Mouse (Mus musculus): ENCODE data around the gene Fntb.

The Fntb gene

DNA sequence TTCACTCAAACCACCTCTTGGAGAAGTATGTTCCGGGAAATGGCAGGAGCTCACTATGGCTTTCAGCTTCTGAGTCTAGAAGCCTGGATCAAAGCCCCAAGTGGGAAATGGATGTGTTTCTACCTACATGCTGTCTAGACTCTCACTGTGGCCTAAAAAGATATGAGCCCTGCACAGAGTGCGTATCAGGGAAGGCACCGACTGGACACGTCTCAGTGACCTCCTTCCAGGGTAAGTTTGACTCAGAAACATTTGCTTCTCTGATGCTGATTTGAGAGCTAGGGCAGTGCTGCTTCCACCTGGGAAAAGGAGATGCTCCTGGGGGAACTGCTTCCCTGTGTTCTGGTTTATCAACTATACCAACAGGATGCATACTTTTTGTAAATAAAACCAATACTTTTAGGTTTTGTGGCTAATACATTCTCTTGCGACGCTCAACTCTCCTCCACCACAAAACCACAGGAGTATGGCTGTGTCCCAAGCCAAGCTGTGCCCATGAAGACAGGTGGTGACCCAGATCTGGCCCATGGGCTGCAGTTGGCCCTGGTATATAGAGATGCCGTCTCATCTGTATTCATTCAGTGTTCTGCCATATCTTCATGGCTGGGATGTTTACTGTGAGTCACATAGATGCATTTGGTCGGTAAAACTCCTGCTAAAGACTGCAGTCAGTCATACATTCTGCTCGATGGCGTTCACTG is 159.7 kb downstream of the Fntb start:
- DNase-seq = peak; percentile 75 to 83

DNA sequence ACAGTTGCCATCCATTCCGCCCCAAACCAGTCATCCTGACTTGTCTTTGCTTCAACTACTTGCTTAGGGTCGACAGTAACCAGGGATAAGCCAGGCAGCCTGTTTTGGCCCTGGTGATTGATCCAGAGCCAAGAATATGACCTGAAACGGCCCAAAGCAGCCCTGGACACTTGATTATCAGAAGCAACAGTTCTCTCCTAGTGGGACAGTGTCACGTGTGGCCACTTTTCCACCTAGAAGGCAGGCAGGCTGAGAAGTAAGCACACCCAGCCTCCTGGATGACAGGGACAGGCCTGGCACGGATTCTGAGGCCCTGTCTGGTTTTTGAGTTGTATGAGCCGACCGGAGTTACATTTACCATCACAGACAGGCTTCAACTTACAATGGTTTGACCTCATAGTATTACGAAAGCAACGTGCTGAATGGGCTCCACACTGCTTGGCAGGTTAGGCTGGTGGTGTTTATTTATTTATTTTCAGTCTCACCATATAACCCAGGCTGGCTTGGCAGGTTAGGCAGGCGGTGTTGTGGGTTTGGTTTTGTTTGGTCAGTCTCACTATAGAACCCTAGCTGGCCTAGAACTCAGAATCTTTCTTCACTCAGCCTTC is 161.1 kb downstream of the Fntb start:
- DNase-seq = peak in 1 of 2 experiments; percentile 51

DNA sequence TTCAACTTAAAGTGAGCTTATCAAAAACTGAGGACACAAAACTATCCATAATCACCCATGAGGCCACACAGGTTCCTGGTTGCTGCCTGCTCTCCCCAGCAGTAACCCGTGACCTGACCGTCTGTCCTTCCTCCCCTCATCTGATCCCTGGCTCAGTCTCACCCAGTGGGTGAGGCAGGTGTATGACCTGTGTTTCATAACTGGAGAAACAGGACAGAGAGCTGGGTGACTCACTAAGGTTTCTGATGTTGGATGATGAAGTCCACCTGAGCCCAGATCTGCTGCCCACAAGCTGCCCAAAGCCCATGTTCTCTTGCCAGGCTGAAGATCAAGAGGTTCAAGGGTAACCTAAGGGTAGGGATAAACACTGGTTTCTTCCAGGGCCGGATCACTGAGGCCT is 161.6 kb downstream of the Fntb start:
- DNase-seq = no peak

DNA sequence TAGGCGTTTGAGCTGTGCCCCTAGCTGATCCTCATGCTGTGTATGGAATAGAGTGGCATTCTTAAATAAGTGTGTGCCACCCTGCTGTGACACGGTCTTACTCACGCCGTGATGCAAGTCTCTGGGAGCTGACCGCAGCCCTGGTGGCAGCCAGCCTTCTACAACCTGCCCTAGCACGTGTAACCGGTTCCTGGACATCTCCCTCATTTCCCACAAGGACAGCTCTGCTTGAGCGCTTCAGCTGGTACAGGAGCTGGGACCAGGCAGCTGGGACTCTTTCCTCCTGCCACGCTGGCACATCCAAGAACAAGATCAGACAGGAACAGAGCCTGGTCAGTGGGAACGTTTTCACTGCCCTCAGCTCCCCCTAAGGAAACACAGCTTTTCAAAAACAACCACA is 162.2 kb downstream of the Fntb start:
- DNase-seq = peak; percentile 52 to 54

DNA sequence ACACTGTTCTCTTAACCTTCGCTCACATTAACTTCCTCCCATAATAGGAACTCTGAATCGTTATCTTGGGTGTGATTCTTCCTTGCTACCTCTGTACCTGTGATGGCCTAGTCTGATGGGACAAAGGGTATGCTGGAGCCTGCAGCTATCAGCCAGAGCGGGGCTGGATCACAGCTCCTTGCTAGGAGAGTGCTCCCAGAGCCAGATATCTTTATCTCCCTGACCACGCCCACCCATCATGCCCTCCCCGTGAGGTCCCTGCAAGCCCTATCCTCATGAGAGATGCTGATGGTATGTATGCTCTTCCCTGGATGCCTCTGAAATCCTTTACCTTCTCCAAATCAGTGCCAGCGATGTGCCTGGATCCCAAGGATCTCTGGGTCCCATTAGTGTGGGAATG is 164.8 kb downstream of the Fntb start:
- no peak for DNase-seq

DNA sequence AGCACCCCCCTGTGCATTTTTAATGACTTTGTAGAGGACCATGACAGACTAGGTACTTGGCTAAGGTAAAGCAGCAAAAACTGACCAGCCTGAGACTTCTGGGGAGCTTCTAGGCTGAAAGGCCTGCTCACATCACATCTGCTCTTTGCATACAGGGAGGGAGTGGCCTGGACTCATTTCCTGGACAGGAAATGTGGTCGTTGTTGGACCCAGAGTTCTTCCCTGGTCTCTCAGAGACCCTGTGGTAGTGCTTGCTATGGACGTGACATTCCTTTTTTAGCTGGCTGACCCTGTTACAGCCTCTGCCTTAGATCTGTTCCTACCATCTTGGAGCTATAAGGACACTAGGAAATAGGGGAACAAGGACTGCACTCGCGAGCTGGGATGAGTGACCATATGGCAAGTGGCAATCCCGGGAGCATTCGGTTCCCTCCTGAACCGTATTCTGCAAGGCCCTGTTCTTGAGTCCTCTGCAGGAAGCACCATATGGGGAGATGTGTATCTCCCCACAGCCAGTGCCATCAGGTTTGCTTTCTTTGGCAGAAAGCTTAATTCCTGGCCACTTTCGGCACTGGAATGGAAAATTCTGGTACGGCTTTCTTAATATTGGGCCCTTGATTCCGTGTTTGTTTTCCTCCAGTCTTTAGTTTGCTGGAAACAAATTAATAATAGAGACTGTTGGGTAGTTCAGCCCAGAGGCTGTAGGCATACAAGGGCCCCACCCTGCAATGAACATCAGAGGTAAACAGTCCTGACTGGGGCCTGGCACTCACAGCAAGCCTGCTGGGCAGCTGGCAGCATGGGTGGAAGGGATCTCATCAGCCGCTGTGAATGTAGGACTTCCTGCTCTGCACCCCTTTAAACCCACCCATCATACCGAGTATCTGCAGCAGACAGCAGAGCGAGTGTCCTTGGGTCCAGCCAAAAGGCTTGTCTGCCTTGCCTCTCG is 166.6 kb downstream of the Fntb start:
- DNase-seq = peak; percentile 85 to 86

DNA sequence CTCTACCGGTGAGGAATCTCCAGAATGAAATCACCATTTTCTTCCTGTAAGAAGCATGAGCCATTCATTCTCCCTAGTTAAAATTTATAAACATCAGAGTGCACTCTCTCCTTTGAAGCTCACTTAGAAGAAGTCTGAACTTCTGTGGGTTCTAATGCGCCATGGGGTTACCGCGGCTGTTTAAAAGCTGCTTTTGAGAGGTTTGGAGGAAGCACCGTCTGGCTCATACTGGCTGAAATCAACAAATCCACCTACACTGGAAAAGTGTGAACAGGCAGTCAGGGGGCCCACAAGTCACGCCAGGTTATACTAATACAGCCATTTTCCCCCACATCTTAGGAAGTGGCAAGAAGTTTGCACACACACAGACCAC is 167.3 kb downstream of the Fntb start:
- DNase-seq = no peak

DNA sequence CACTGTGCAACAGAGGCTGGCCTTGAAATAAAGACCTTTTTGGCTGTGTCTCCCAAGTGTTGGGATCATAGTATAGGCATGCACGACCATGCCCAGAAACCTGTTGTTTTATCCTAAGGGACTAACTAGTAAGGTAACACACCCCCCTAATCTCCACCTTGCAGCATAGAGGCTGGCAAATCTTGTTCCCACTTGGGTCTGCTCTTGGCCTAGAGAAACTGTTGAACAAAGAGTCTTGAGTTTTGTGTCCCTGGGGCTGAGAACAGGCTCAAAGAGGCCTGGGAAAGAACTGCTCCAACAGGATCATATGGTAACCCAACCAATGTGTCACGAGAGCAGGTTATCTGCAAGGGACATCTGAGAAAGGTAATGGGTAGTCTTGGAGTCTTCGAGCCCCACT is 169.0 kb downstream of the Fntb start:
- DNase-seq = no peak

DNA sequence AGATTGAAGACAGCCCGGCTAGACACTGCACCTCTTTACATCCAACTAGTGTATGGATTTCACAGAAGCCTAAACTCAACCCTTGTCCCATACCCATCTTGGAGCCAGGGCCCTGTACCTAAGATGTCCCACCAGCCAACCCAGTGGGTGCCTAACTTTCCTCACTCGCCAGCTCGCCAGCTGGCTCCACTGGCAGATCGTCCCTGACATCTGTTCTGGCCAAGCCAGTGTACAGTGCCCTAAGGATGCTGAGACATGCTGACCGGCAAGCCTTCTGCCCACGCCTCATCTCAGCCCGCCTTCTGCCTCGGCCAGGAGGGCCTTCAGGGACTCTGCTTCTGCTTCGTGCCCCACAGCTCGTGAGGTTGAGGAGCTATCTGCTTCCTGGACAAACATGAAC is 170.8 kb downstream of the Fntb start:
- peak; percentile 33 to 37 for DNase-seq

DNA sequence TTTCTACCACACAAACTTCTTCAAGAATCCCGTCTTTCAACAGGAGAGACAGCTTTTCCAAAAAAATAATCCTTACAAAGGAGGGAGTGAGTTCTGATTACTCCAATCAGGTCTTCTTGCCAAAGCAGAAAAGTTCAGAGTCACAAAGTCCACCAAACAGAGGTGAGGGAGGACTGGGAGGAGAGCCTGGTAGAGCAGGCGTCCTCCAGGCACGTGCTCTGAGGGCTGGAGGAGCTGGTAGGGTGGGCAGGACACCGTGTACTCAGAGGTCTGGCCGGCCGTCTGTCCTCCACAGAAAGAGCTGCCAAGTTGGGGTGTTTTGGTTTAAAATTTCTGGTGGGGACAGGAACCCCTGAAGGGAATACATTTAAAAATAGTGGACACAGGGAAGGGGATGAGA is 172.6 kb downstream of the Fntb start:
- peak in 1 of 2 experiments; percentile 15 for DNase-seq

DNA sequence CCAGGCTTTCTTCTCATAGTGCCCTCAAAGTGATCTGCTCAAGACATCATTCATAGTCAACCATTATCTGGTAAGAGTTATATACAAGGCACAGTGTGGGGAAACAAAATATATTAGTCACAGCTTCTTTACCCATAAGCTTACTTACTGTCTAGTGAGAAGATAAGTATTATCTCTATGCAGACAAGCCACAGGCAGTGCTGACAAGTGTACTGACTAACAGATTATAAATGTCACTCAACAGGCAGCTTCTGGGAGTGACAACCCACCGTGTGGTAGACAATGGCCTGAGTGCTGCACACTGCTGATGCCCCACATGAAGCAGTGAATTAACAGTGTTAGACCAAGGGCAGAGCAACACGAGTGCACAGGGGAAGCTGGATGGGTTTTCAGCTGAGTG is 176.1 kb downstream of the Fntb start:
- DNase-seq = peak in 1 of 2 experiments; percentile 6

DNA sequence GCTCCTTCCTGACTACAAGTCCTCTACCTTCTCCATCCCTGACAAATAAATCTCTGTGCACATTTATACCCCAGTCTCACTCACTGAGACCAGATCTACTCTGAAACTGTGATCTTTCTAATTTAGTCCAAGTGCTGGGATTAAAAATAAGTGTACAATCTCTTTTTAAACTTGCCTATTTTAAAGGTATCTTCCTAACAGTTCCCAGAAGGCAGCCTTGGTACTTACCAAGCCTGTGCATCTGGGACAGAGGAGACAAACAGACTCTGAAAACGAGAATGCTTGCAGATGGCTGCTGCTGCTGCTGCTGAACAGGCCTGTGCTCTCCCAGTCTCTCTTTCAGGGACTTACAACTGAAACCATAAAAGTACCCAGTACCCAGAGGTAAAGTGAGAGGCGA is 177.1 kb downstream of the Fntb start:
- DNase-seq = no peak

DNA sequence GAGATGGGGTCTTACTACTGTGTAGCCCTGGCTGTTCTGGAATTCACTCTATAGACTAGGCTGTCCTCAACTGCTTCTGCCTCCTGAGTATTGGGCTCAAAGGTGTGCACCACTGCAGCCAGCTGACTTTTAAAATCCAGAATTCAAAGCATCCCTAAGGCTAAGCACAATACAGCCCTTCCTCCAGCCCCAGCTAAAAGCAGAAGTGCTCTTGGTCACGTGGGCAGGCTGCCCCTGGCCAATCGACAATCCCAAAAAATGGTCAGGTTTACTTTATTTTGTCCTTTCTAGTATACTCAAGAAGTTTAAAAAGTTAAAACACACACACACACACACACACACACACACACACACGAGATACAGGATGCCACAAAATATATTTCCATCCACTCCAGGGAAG is 177.7 kb downstream of the Fntb start:
- DNase-seq = peak in 1 of 2 experiments; percentile 9

DNA sequence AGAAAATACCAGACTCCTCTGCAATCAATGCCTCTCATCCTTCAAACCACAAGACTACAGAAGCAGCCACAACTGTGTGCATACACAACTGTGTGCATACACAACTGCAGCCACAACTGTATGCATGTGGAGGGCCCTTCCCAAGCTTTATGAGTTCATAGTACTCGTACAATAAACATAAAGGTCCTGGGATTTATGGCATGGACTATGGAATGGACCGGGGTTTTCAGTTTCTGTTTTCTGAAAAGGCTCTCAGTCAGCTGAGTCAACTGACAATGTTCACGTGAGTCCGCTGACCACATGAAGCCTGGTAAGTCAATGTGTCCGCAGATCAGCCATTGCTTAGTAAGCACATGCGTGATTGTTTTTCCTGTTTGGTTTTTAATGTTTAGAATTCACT is 178.1 kb downstream of the Fntb start:
- DNase-seq = no peak

DNA sequence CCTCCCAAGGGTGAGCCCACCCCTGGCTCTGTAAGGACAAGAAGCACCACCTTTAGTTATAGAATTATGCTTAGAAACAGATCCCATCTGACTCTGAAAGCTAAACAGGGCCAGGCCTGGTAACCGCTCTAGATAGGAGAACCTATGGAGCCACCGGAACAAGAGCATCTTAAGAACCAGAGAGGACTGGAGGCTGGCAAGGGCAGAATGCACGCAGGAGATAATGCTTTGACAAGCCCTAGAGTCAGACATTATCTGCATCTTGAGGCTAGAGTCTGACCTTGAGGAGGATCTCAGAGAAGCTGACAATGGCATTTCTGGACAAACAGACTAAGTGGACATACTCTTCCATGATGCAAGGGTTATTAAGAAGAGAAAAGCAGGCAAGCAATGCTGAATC is 182.1 kb downstream of the Fntb start:
- no peak for DNase-seq

DNA sequence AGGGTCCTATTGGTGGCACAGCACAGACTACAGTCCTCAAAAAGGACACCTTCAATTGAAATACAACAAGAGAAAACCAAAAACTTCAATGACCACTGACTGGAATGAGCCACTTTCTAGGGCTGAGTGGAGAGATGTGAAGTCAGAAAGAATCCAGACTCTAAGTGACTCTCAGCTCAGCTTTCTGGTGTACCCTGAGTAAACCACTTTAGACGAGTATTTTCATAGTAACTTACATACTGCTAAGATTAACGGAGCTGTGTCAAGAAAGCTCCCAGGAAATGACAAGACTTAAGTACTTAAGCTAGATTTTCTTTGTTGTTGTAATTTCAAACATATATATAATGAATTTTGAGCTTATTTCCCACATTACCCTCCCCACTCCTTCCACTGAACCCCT is 182.8 kb downstream of the Fntb start:
- no peak for DNase-seq

DNA sequence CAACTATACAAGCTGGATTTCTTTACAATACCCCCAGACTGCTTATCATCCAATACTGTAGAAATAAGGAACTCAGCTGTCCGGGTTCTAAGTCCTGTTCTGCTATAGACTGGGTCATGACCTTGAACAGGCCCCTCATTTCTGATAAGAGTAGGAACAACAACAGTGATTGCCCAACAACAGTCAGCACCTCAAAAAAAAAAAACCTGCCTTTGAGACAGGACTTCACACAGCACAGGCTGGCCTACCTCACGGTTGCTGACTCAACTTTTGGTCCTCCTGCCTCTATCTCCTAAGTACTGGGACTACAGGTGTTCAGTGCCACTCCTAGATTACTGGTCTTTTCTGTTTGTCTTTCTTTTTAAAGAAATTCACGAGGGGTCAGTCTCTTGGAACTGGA is 183.4 kb downstream of the Fntb start:
- DNase-seq = peak in 1 of 2 experiments; percentile 2

DNA sequence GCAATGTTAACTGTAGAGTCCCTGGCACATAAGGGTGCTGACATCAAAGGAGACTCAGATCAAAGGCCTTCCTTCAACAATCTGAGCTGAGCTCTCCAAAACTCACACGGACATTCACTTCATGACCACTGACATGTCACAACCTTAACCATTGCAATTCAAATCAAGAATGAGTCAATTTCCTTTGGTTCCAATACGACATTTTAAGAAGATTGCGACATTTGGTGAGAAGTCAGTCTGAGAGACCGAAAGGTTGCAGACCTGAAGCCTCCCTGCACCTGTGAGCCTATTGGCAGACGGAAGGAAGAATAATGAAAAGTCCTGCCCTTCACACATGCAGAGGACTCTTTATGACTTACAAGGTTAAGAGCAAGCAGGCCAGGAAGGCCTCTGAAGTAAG is 184.9 kb downstream of the Fntb start:
- peak in 1 of 2 experiments; percentile 2 for DNase-seq

DNA sequence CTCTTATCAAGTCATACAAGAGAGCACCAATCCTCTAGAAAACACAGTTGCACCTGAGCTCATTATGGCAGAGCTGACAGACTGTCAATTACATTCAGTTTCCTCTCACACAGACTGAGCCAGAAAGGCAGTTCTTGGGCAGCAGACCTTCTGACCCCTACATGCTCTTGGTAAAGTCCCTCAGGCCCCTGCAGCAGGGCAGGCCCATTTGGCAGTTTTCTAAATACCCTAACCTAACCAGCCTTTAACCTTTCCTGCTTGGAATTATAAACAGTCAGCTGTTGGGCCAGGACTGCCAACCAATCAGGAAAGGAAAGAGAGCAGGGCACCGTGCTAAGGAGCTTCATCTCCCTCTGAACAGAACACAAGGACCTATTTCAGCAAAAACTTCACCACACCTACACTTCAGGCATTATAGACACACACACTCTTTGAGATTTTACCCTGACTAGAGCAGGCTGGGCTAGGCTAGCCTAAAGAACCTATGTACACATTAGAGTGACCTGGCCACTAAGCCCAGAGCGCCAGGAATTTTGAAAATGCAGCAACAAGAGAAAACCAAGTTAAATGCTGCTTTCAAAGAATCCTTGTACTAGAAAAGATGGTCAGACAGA is 188.5 kb downstream of the Fntb start:
- peak in 1 of 2 experiments; percentile 41 for DNase-seq

DNA sequence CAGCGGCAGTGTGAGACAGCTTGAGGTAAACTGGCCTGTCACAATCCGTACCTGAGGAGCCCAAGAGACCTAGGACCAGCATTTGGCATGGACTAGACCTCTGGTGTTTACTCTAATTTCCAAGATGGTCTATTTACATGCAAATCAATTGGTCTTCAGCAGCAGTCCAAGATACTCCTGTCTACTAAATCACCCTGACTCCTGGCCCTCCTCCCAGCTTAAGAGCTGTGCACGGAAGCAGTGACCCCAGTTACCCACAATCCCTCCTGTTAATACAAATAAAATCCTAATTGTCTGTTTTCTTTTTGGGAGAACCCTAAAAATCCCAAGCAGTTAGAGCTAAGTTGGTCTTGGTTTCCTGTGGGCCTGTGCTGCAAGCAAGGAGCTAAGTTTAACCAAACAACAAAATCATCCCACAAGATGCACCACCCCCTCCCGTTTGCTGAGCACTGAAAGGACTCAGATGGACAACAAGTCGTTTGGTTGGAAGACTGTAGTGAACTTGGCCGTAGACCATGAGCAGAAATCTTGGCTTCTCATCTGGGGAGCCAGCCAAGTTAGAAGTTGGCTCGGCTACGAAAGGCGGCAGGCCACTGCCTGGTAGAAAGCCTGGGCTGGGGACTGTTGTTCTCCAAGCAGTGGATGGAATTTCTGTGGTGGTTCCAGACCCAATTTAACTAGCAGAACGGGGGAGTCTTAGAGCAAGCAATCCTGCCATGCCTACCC is 189.5 kb downstream of the Fntb start:
- peak; percentile 88 to 89 for DNase-seq

DNA sequence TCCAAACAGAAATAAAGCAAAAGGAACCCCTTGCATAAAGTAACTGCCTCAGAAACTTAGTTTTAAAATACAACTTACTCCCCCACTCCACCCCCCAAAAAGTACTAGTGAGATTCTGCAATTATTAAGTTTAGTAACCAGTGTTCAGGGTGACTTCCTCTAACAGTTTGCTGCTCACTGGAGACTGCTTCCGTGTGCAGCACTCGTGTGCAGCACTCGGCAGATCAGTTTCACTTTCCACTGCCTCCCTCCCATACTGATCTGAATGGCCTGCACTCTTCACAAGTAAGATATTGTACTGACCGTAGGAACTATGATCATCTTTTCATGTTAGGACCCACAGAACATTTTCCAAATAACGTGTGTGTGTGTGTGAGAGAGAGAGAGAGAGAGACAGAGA is 192.3 kb downstream of the Fntb start:
- DNase-seq = no peak
